Mouse (Mus musculus) liver, adult 2 months (tissue): ENCODE measurements around the gene Agmat.

ENCODE experiments used
- CTCF ChIP-seq: fragments of 200-500 bp; IDR thresholded peaks from 2 replicates; pipeline ENCODE4 v1.5.1; 2011; ENCODE audit warnings: low read depth, low read length, control low read depth
- POLR2A ChIP-seq: fragments of 200-500 bp; IDR thresholded peaks from 2 replicates; pipeline ENCODE4 v1.6.1; 2011; ENCODE audit warnings: low read length, control low read depth; ENCODE audit not compliant: insufficient read depth; ENCODE audit errors: extremely low read depth

DNA sequence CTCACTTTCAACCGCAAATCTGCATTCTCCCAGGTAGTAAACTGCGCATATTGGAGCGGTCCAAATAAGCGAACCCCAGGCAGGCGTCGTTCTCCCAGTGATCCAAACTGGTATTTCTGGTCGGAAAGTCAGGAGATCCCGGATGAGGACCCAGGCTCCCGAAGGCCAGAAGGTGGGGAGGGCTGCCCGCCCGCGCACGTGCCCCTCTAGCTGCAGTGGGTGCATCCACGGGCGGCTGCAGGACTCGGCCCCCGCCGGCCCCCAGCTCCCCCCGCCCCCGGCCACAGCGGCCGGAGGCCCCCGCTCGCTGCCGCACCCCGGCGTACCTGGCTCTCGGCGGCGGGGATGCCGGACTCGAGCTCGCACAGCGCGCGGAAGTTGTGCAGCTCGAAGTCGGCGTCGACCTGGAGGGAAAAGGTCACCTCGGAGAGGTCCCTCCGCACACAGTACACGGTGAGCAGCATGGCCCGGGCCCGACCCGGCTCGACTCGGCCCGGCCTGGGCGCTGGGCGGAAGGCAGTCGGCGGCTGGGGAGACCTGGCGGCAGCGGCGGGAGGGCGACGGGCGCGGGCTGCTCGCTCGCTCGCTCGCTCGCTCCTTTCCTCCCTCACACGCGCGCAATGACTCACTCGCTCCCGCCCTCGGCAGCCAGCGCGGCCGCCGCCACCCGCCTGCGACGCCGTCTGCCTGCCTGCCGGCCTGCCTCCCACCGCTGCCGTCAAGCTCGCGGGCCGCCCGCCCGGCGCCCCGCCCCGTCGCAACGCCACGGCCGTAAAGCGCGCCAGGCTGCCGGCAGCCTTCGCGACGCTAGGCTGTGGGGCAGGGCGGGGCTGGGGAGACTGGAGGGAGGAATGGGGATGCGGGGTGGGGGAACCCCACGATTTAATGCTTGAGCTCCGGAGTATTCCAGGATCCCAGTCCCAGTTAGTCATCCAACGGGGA, 23.5 kb upstream of the Agmat start, which contains the start of gene Ddi2:
- no peak for TF ChIP-seq CTCF
- peak; percentile 92 for TF ChIP-seq POLR2A
